Mouse (Mus musculus) right cerebral cortex, postnatal 14 days (tissue): Measurements from ENCODE around the gene Rrp1.
"Not testable (repeated sequence)": the region's sequence is repeated elsewhere in the genome, so short reads cannot be mapped to it uniquely, and the experiment has no call there.

Experiments used
- DNase-seq: peaks from one replicate; pipeline ENCODE4 v3.0.0; 2022

Rrp1 gene

GRCm38 (mm10) chr10:78422614-78423013 lies 9.8 kb upstream of the Rrp1 start:
- no peak for DNase-seq

GRCm38 (mm10) chr10:78420929-78421328 lies 8.1 kb upstream of the Rrp1 start:
- DNase-seq = no peak

- DNase-seq = no peak
Measured at GRCm38 (mm10) chr10:78418791-78419190, 5.9 kb upstream of the Rrp1 start.

GRCm38 (mm10) chr10:78417888-78418287 lies 5.0 kb upstream of the Rrp1 start:
- DNase-seq = no peak

GRCm38 (mm10) chr10:78414936-78415335 lies 2.1 kb upstream of the Rrp1 start:
- not testable (repeated sequence) for DNase-seq

GRCm38 (mm10) chr10:78413152-78413520 lies 293 bp upstream of the Rrp1 start:
- DNase-seq = no peak

GRCm38 (mm10) chr10:78411851-78412250 lies 992 bp downstream of the Rrp1 start:
- DNase-seq = no peak

- no peak for DNase-seq
Measured at GRCm38 (mm10) chr10:78409035-78409788, 3.6 kb downstream of the Rrp1 start.

- no peak for DNase-seq
Measured at GRCm38 (mm10) chr10:78407132-78407531, 5.7 kb downstream of the Rrp1 start.

GRCm38 (mm10) chr10:78406152-78406551 lies 6.7 kb downstream of the Rrp1 start:
- DNase-seq = no peak

- DNase-seq = no peak
Measured at GRCm38 (mm10) chr10:78402301-78402922, 10.4 kb downstream of the Rrp1 start.

- DNase-seq = no peak
Measured at GRCm38 (mm10) chr10:78401127-78401526, 11.7 kb downstream of the Rrp1 start.

- DNase-seq = peak; percentile 60
Measured at GRCm38 (mm10) chr10:78399090-78399657, 13.7 kb downstream of the Rrp1 start.

GRCm38 (mm10) chr10:78396625-78396885 lies 16.3 kb downstream of the Rrp1 start:
- DNase-seq = no peak

- DNase-seq = peak; percentile 100
Measured at GRCm38 (mm10) chr10:78395819-78396624, 16.8 kb downstream of the Rrp1 start.

- DNase-seq = no peak
Measured at GRCm38 (mm10) chr10:78395377-78395776, 17.5 kb downstream of the Rrp1 start.

GRCm38 (mm10) chr10:78392072-78392471 lies 20.8 kb downstream of the Rrp1 start:
- DNase-seq = peak; percentile 83

- DNase-seq = no peak
Measured at GRCm38 (mm10) chr10:78390982-78391470, 21.8 kb downstream of the Rrp1 start.

- DNase-seq = peak; percentile 52
Measured at GRCm38 (mm10) chr10:78388216-78388980, 24.4 kb downstream of the Rrp1 start.

GRCm38 (mm10) chr10:78385520-78385919 lies 27.3 kb downstream of the Rrp1 start:
- DNase-seq = no peak

- no peak for DNase-seq
Measured at GRCm38 (mm10) chr10:78383567-78383966, 29.3 kb downstream of the Rrp1 start.

GRCm38 (mm10) chr10:78378516-78378915 lies 34.3 kb downstream of the Rrp1 start:
- DNase-seq = no peak
